Mouse (Mus musculus): ENCODE measurements around the gene Abca8b. TPM values are rescaled to one million over a fixed set of nuclear protein-coding genes. Genes with fewer than 3 reads are reported as not detected.
"Not testable (repeated sequence)": the region's sequence is repeated elsewhere in the genome, so short reads cannot be mapped to it uniquely, and the experiment has no call there.

The Abca8b gene
- total RNA-seq, 1 experiment from 2014 or later, result not detected

DNA sequence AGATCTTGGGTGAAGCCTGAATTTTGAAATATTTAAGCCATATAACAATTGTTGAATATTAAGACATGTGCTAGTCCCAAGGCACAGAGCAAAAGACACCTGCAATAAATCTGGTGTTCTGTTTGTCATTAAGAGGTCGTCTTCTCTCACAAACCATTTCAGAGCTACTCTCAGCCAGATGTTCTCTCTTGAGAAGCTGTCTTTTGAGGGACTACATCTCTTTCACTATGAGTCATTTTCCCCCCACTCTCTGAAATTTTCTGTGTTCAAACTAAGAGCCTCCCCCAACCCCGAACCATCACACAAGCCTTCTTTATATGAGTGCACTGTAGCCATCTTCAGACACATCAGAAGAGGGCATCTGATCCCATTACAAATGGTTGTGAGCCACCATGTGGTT is 76.2 kb downstream of the Abca8b start:
- no peak for ATAC-seq (replicated peaks; ENCODE audit: low read depth, poor library complexity, severe bottlenecking)

DNA sequence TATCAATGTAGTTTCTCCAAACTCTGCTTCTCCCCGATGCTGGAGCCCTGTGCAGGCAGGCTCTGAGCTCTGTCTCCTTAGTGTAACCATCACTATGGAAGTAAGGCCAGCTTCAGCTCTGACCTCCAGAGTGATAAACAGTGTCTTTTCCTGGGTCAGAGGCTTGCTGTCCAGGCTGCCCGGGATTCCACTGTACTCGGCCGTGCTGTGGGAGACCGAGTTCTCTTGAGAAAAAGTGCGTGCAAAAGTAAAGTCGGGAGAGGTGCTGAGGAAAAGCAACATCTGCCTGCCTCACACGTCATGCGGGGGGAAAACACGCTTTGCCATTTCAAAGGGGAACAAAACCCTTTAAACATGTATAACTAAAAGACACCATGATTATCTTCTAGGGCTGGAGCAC is 79.0 kb downstream of the Abca8b start:
- ATAC-seq (replicated peaks; ENCODE audit: low read depth, poor library complexity, severe bottlenecking), result no peak

DNA sequence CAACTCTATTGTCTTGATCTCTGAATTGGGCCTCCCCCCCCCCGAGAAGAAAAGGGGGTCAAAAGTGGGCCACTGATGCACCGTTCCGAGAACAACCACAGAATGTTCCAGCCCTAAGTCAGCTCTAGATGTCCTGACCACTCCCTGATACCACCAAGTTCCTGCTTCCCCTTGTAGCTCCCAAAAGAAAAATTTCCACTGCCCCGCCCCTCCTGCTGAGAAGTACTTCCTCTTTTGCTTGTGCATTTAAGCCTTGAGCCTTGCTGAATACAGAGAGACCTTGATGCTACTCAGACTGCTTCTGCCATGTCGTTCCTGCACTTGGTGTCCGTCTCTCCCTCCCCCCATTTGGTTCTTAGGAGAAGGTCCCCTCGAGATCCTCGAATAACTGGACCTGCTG is 82.5 kb downstream of the Abca8b start:
- ATAC-seq (replicated peaks; ENCODE audit: low read depth, poor library complexity, severe bottlenecking), result not testable (repeated sequence)

DNA sequence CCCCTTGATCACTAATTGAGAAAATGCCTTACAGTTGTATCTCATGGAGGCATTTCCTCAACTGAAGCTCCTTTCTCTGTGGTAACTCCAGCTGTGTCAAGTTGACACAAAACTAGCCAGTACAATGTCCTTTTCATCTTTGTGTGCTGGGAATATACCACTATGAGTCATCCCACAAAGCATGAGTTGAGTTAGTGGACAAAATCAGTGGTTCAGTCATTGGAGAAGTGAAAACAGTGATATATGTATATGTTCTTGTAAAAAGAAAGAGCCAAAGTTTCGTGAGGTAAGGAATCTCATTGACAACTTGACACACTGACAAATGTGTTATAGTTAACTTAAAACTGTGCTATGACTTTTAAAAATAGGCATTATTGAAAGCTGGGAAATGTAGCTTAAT is 83.5 kb downstream of the Abca8b start:
- ATAC-seq (replicated peaks; ENCODE audit: low read depth, poor library complexity, severe bottlenecking), result not testable (repeated sequence)

DNA sequence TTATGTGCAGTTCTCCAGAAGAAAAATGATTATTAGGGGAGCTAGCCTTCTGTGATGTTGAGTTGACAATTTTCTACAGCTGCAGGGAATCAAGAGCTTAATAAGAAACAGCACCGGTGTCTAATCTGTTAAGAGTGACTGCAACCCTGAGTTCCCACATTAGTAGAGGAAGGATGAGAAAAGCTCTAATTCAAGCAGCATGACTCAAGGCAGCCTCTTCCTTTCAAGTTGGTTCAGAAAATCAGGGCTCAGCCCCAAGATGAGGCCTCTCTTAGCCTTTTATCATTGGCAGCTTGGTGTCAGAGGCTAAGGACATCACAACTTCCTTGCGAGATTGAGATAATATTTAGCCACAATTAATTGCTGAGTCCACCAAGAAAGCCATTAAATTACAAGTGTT is 85.8 kb downstream of the Abca8b start:
- no peak for ATAC-seq (replicated peaks; ENCODE audit: low read depth, poor library complexity, severe bottlenecking)

DNA sequence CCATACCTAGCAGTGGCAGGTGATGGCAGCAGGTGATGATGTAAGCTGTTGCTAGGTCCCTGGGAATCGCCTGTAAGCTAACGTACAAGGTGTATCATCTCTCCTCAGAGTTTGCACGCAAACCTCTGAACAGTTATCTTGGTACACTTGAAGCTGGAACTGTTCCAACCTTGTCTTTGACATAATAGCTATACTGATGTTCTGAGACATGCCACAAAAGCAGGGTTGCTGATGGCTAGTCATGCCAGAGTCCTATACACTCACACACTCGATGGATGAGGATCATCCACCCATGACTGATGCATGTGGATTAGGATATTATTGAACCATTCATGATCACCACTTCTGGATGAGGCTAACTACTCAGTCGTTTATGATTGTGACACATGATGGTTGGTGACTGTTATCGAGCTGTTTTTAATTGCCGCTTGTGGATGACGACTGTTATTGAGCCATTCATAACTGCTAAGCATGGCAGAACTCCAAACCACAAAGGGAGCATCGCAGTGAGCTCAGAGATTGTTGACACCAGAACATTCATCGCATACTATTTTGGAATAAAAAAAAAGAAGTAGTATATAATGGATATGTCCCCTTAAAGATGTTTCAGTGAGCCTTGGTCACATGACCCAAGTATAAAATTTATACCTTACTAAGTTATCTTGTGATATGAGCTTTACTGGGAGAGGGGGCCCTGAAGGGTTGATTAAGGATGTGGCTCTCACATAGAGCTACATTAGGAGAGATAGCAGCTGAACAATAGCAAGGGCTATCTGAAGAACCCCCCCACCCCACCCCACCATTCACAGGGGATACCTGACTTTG is 87.2 kb downstream of the Abca8b start:
- ATAC-seq (replicated peaks; ENCODE audit: low read depth, poor library complexity, severe bottlenecking), result peak; percentile 81

DNA sequence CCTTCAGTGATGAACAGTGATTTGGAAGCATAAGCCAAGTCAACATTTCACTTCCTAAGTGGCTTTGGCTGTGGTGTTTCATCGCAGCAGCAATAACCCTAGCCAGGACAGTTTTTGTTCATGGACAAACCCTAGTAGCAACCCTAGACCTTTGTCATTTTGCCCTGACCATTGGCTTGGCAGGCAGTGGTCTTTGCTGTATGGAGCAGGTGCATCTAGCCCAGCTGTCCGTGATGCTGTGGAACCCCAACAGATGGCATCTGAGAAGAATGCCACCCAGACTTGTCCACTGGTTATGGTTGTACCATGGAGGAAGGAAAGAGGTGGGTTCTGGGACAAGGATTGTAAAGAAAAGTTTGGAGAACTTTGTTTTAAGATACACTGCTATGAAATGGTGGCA is 88.1 kb downstream of the Abca8b start:
- ATAC-seq (replicated peaks; ENCODE audit: low read depth, poor library complexity, severe bottlenecking), result no peak

DNA sequence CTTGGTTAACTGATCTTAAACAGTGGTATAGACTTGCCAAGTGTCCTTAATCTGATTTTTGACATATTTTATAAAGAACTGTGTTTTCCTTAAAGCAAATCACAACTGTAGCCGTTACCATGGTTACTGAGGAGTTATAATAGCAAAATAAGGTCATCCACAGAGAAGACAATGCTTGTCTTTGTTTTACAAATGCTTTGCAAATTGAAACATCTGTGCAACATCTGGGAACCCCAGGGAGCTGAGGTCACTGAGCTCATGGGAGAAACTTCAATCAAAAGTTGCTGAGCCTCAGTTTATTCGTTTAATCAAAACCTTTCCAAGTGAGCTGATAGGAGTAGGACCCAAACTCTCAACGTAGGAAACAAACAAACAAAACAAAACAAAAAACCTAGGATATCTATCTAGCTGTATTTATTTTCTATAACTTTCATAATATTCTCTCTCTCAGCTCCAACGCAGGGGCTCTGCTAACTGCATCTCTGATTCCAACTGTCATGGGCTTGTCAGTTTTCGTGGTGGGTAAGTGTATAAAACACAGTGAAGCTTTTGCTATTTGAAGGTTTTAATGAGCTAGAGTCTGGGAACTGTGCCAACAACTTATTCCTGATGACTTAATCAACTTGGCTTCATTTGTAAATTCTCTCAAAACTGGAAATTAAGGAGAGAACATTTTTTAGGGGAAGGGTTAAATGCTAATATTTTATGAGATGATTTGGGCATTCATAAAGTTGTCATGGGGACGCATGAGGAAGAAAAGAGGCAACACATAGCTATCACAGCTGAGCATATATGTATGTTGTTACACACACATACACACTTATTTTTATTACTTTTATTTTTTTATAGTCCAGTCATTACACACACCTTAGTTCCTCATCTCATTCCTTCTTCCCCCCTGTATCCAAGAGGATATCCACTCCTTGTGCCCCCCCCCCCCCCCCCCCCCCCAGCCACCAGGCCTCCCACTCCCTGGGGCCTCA is 92.7 kb downstream of the Abca8b start:
- ATAC-seq (replicated peaks; ENCODE audit: low read depth, poor library complexity, severe bottlenecking), result no peak

DNA sequence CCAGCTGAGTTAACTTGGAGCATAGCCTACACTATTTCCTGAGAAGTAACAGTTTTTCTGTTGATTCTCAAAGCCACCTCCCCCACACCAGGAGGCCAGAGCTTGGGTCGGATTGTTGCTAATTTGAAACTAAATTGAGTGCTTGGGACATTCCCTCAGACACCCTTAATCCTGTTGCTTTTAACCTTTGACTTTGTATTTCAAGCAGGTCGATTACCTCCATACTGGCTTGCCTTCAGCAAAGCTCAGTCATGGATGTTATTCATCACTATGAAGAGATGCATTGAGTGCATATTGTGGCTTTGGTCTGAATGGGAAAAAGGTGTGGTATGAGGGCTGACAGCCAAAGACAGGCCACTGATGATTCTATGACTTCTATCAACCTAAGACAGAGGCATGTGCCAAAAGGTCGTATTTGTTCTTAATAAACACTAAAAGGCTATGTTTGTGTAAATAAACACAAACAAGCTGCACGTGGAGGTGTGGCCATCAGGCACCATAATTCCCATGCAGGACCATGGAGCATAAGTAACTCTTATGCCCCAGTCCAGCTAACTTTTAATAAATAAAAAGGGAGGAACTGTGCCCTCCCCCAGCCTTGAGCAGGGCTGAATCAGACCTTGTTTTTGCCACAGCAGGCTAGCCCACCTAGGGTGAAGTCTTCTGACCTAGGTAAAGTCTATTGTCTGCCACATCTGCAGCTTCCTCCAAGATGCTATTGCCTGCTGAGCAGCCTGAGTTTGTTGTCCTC is 95.0 kb downstream of the Abca8b start:
- no peak for ATAC-seq (replicated peaks; ENCODE audit: low read depth, poor library complexity, severe bottlenecking)

DNA sequence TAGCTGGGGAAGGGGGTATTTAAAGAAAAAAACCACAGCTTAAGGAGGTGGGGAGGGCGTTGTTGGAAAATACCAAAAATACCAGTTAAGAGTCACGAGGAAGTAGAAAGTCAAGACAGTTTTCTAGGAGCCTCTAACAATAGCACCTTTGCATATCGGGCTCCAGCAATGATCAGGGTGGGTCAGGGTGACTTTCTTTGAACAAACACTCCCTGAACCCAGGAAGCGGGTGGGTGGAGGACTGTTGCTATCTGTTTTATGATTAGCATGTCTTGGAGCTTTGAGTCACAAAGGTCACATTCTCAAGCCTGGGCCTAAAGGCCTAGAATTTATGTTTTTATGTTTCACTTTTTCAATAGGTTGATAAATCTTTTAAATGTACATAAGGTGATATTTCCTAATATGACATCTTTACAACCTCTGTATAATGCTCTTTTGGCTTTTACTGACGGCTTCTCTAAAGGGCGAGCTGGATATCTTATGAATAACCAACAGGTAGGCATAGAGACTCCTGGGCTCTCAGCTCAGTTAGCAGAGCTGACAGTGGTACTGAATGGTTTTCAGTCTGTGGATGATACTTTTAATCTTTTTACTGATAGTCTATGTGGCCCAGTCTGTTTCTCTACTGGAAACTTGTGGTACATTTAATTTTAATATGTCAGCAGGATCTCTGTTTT is 96.7 kb downstream of the Abca8b start:
- no peak for ATAC-seq (replicated peaks; ENCODE audit: low read depth, poor library complexity, severe bottlenecking)

DNA sequence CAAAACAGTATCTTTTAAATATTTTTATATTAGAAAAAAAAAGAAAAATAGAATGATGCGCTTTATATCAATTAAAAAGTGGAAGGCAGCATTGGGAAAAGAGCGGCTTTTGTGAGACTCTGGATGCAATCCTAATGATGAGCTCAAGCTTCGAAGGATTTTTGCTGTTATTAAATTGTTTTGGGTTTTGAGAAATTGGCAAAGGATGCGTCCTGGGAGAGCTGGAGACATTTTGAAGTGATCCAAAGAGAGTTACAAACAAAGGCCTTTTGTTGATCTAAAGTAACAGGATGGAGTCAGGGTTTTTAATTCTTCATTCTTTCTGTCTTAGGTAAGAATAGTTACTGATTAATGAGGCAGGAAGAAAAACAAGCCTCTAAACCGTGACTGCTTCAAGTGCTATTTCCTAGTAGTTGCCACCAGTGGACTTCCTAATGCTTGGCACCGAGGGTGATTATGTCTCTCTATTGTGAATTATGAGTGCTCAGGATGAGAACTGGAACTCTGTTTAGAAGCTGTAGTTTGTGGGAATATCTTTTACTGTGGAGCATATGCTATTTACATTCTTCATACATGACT is 99.6 kb downstream of the Abca8b start:
- ATAC-seq (replicated peaks; ENCODE audit: low read depth, poor library complexity, severe bottlenecking), result no peak

DNA sequence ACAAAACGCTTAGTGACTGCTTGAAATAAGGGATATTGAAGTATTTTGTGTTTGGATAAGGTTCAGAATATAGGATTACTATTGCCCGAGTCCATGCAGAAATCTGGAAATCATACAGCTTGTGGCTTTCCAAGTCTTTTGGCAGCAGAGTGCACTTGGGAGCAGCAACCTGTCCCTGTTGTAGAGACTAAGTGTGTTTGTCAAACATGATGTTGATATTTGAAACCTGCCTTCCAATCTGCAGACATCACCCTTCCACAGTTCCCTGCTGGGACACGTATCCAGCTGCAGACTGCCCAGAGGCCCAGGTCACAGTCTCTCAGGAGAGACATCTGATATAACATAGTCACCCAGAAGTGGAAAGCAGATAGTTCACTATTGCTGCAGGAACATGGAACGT is 100.1 kb downstream of the Abca8b start:
- no peak for ATAC-seq (replicated peaks; ENCODE audit: low read depth, poor library complexity, severe bottlenecking)

DNA sequence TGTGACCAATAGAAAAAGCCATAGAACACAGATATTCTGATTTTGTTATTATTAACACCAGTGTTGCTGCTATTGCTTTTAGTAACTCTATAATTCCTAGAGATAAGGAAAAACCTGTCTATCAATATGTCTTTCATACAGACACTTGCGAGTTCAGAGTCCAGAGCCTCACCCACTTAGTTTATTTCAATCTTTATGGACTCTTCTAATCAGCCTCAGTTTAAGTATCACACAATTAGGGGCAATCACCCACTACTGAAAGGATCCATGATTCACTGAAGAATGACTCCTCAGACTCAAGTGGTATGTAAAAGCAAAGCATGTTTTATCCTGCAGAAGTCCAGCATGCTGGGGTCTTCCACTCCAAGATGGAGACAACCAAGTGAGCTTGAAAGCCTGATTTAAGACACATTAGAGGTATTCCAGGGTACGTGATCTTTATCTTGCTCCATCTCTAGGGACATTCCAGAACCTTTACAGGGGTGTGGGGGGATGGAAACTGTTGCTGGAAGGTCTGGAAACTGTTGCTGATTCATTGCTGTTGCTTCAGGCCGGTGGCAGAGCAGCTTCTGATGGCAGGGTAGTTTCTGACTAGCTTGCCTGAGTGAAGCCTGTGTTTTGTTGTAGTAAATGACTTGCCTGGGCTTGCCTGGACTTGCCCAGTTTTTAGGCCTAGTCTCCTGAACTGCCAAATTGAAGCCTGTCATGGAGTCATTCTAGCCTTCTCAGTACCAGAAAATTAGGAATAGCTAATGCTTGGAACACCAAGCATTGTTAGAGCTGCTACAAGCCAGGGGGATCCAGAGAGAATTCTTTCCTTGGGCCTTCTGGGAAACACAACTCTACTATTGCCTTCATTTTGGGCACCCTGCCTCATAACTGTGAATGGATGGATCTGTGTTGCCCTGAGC is 101.5 kb downstream of the Abca8b start:
- ATAC-seq (replicated peaks; ENCODE audit: low read depth, poor library complexity, severe bottlenecking), result no peak

DNA sequence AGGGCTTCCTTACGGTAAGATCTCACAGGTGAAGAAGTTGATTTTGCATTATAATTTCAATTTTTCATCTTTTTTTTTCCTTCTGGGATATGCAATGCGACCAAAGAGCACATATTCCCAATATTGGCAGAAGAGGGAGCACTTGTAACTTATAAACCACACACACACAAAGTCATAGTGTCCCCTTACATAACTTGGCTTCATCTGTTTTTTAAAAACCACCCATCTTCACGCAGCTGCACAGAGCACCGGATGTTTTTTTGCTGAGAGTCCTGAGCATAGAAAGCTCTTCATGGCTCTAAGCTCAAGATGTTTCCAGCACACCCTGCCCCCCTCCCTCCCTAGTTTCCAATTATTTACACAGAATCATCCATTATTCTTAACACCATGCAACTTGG is 103.7 kb downstream of the Abca8b start:
- ATAC-seq (replicated peaks; ENCODE audit: low read depth, poor library complexity, severe bottlenecking), result 0 out of 2 replicates have a peak, but pooled peaks have one; percentile 29

DNA sequence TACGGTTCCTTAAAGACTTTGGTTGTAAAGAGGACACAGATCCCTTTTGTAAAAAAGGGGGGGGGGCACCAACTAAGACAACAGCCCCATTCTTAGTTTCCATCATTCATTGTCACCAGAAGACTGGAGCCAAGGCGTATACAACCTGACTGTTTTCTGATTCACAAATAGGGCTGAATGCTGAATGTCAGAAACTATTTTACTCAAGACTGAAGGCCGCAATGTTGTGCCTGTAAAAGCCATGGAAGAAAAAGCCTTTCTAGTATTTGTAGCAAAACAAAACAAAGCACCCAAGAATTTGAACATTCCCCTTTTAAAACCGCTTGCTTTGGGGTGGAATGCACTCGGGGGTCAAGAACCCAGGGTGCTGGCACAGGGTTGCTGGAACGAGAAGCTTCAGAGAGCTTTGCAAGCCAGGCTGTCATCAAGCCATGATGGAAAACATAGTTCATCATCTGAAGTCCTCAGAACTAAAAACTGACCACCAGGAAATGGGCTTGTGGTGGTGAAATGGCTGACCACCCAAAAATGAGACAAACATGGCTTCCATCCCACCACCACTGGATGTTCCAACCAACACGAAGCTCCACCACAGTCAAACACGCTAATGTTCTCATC is 104.2 kb downstream of the Abca8b start:
- no peak for ATAC-seq (replicated peaks; ENCODE audit: low read depth, poor library complexity, severe bottlenecking)

DNA sequence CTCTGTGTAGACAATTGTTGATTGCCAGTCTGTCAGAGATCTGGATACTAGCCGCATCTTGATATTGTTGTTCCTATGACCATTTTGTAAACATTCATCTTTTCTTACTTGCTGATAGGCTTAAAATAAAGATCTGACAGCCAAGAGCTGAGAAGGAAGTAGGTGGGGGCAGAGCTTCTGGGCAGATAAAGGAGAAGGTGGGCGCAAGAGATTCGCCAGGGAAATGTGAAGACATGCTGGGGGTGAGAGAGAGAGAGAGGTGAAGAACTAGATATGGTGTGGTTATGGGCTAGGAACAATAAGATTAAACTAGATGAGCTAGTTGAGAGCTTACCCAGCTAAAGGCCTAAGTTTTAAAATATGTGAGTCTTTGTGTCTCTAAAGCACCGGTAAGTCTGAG is 106.0 kb downstream of the Abca8b start:
- 0 out of 2 replicates have a peak, but pooled peaks have one; percentile 25 for ATAC-seq (replicated peaks; ENCODE audit: low read depth, poor library complexity, severe bottlenecking)

DNA sequence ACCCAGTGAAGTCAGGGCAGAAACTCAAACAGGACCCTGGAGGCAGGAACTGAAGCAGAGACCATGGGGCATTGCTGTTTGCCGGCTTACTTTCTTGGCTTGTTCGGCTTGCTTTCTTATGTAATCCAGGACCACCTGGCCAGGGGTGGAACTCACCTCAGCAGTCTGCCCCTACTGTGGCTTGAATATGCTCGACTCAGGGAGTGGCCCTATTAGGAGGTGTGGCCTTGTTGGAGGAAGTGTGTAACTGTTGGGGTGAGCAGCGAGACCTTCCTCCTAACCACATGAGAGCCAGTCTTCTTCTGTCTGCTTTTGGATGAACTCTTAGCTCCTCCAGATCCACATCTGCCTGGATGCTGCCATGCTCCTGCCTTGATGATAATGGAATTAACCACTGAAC is 108.9 kb downstream of the Abca8b start:
- no peak for ATAC-seq (replicated peaks; ENCODE audit: low read depth, poor library complexity, severe bottlenecking)

DNA sequence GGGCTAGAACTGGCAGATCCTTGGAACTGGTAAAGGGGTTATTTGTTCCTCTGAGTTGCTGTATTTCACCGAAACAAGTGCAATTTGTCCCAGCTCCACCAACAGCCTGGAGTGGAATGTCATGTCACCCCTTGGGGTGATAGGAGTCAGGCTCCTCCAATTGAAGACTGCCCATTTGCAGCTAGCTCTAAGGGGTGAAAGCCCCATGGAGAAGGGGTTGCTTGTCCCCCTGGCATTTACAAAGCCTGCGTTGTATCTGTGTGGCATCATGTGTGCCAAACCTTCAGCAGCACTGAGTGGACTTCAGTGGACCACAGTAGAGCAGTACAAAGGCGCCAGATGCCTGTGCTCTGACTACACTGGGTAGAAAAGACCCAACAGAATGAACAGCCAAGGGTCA is 110.1 kb downstream of the Abca8b start:
- no peak for ATAC-seq (replicated peaks; ENCODE audit: low read depth, poor library complexity, severe bottlenecking)

Measured in common myeloid progenitor, adult 5-6 weeks (primary cell).